Mouse (Mus musculus) adrenal gland, postnatal 10 days (tissue): ENCODE measurements around the gene Pcnx2. TPM values are rescaled to one million over a fixed set of nuclear protein-coding genes. Genes with fewer than 3 reads are reported as not detected.
A peak's percentile ranks its signal among the peaks of the same experiment; 100 is the strongest.

ENCODE experiments used
- DNase-seq: peaks from one replicate; pipeline ENCODE4 v3.0.0; 2021; ENCODE audit warnings: mixed read lengths
- total RNA-seq, 2 experiments: library from RNA; stranded (reverse); gene quantifications; 2 replicates each; pipeline ENCODE4 v1.2.3; 2021

Gene Pcnx2
- total RNA-seq, 2 experiments from 2014 or later, result 0.45 to 0.97 TPM

DNA sequence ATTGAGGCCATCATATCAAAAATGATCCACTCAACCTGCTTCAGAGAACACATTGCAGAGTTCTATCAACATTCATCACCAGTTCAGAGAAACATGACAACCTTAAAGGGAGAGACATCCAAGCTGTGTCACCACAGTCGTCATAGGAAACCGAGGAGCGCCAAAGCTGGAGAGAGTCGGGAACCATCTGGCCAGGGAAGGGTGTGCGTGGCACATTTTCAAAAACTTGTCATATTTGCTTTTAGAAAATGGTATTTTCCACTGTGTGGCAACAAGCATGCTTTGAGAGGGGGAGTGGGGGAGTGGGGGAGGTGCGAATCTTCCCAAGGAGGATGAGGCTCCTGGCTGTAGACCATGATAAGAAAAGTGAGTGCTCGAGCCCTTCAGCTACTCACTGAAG lies 78.3 kb downstream of the Pcnx2 start:
- no peak for DNase-seq

GRCm38 (mm10) chr8:125818796-125819195 lies 79.3 kb downstream of the Pcnx2 start:
- DNase-seq, result no peak

DNA sequence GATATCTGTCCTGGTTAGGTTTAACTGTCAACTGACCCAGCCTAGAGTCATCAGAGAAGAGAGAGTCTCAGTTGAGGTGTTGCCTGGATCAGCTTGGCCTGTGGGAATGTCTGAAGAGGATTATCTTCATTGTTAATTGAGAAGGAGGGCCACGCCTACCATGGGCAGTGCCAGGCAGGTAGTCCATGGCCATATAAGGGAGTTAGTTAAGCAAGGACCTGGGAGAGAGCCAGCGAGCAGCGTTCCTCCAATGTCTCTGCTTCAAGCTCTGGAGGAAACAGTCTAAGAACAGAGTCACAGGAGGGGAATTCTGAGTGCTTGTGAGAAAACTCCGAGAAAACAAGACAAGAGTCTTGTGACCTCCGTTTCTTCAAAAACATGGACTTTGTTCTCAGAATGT lies 81.4 kb downstream of the Pcnx2 start:
- no peak for DNase-seq

DNA sequence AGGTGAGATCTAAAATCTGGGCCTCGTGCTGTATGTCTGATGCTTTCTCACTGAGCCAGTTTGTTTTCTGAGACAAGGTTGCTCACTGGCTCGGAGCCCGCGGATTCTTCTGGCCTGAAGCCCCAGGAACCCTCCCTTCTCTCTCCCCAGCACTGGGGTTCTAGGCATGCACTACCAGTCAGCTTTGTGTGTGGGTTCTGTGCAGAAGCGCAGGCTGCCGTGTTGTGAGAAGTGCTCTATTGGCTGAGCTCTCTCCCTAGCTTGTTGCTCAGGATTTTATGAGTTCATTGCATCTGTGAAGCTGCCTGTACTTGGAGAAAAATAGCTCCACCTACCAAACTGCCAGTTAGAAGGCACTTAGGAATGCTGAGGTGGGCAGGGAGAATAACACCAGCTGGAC lies 89.3 kb downstream of the Pcnx2 start:
- DNase-seq, result no peak

- no peak for DNase-seq
These were observed 90.2 kb downstream of the Pcnx2 start for GRCm38 (mm10) chr8:125807905-125808310.

DNA sequence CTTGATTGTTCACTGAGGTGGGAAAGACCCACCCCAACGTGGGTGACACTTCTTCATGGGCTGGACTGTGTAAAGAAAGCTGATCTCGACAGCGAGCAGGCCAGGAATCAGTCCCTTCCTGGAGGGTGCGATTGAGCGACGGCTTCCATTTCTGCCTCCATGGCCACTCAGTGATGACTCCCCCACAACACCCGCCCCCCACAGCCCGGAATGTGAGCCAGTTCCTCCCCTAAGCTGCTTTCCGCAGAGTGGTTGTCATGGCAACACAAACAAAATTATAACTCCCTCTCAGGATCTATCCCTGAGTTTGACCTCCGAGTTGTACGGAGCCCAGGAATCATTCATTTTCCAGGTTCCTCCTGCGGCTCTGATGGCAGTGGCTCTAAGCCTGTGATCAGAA lies 91.7 kb downstream of the Pcnx2 start:
- no peak for DNase-seq

DNA sequence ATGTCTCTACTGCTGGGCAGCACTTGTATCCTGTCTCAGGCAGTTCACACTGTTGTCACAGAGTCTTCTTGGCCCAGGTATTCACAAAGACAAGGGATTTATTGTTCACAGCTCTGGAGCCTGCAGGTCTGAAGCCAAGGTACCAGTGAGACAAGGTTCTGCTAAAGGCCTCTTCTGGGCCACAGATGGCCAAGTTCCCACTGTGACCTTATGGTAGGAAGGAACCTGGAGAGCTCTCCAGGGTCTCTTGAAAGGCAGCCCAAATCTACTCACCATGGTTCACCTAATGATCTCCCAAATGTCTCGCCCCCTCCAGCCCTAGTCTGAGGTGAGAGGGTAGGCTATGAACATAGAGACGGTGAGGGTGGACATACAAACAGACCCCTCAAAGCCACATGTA lies 101.1 kb downstream of the Pcnx2 start:
- DNase-seq, result no peak

GRCm38 (mm10) chr8:125795341-125795740 lies 102.8 kb downstream of the Pcnx2 start:
- no peak for DNase-seq

DNA sequence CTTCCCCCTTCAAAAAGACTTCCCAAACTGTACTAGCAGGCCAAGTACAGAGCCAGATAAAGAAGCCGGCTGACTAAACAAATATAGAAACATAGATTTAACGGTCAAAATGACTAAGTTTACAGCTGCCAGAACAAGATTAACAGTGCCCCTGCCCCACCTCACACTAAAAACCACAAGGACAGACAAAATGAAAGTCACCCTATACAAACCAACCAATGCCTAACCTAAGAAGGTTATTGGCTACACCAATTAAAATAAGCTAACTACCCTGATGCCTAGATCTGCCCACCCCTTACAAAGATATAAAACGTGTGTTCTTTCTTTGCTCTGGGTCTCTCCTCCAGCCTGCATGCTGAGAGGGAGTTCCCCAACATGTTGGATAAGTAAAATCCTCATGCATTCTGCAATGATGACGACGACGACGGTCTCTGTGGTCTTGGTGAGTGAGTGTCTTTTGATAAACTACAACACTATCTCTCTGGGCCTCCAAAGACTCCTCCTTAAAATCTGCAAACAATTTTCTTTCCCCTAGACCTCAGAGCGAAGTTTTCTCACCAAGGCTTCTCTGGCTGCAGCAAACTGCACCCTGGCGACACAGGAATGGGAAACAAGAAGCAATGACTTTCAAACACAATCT lies 105.2 kb downstream of the Pcnx2 start:
- no peak for DNase-seq

- no peak for DNase-seq
These were observed 111.2 kb downstream of the Pcnx2 start for GRCm38 (mm10) chr8:125786886-125787285.

GRCm38 (mm10) chr8:125782161-125782560 lies 116.0 kb downstream of the Pcnx2 start:
- DNase-seq, result peak; percentile 18

DNA sequence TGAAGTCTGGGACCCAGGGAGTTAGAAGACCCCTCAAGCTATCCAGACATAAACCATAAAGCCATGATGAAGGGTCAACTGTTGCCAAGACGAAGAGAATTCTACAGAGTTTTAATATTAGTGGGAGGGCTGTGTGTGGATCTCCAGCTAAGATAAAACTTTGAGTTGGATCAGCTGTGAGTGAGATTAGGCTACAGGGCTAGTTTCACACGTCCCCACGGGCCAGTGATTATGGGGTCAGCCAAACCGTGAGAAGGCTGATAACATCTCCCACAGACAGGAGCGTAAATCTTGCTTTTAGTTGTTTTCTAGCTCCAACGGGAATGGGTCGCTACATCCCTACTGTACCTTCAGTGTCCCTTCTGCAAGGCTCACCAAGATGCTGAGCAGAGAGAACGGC lies 118.5 kb downstream of the Pcnx2 start:
- DNase-seq, result no peak

GRCm38 (mm10) chr8:125778919-125779318 lies 119.2 kb downstream of the Pcnx2 start:
- no peak for DNase-seq

GRCm38 (mm10) chr8:125777478-125778164 lies 120.5 kb downstream of the Pcnx2 start:
- no peak for DNase-seq

- DNase-seq, result peak; percentile 50
These were observed 121.3 kb downstream of the Pcnx2 start for GRCm38 (mm10) chr8:125776800-125777199.

- DNase-seq, result no peak
These were observed 121.8 kb downstream of the Pcnx2 start for GRCm38 (mm10) chr8:125776314-125776713.

GRCm38 (mm10) chr8:125775031-125775430 lies 123.1 kb downstream of the Pcnx2 start:
- DNase-seq, result no peak

DNA sequence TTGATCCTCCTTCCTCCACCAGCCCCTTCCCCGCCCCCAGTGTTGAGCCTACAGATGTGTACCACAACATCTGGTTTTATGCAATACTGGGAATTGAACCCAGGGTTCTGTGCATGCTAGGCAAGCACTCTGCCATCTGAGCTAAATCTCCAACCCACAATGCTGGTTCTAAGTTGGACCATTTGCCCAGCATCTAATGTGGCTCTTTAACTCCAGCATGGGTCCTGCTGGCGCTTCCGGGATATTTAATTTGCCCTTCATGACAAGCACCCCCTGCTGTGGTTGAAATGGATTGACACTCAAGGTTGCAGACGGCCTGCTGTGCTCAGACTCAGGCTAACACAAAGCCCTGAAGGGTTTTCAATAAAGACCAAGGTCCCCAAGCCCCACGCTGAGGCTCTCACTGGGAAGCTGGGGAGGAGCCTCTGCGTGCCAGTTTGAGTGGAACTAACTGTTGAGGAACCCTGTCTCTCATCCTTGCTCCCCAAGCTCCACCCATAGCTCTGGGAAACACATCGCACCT lies 124.8 kb downstream of the Pcnx2 start:
- DNase-seq, result no peak

GRCm38 (mm10) chr8:125772300-125772699 lies 125.8 kb downstream of the Pcnx2 start:
- no peak for DNase-seq

GRCm38 (mm10) chr8:125768079-125768478 lies 130.0 kb downstream of the Pcnx2 start:
- no peak for DNase-seq

- DNase-seq, result no peak
These were observed 134.9 kb downstream of the Pcnx2 start for GRCm38 (mm10) chr8:125763066-125763786.

DNA sequence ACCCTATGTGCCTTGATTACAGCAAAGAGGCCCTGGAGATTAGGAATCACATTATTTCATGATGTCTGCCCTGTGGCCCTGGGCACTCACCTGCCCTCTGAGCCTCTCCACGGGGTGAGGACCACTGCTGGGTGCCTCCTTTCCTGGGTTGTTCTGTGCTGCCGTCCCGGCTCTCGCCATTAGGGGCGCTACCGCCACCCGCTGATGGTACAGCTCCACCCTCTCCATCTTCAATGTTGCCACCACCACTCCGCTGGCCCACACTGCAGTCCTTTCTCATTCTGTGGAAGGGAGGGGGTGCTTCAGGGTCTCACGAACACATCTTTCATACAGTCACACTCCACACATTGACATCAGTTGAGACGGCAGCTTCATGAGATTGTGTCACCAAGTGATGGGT lies 139.1 kb downstream of the Pcnx2 start:
- peak; percentile 48 for DNase-seq

DNA sequence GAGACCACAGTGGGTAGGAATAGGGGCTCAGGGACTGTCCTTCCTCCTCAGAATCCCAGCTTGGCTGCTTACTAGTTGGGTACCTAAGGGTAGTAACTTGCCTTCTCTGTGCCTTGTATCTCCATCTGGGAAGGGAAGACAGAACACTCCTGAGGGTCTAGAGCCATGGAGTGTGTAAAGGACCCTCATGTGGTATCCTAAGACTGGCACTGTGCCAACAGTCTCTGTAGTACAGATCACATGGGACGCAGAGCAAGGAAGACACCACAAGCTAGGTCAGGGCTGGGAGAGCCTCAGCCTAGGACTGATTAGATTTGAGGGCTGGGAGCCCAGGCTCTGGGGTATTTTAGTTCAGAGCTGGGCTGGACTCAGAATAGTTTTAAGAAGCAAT lies 141.0 kb downstream of the Pcnx2 start:
- DNase-seq, result no peak
